Mouse (Mus musculus): ENCODE measurements around the gene Ccnl1. TPM values are rescaled to one million over a fixed set of nuclear protein-coding genes. Genes with fewer than 3 reads are reported as not detected.

The Ccnl1 gene
- total RNA-seq, 2 experiments from 2014 or later: 89.0 to 102 TPM

- DNase-seq (ENCODE audit: low spot score in 2 of 2): no peak
Measured at GRCm38 (mm10) chr3:65928614-65929272, 29.3 kb downstream of the Ccnl1 start.

- peak; percentile 39 to 46 for DNase-seq (ENCODE audit: low spot score in 2 of 2)
Measured at GRCm38 (mm10) chr3:65927685-65928084, 30.4 kb downstream of the Ccnl1 start.

GRCm38 (mm10) chr3:65927101-65927501, 30.9 kb downstream of the Ccnl1 start:
- no peak for DNase-seq (ENCODE audit: low spot score in 2 of 2)

GRCm38 (mm10) chr3:65926426-65926825, 31.6 kb downstream of the Ccnl1 start:
- no peak for DNase-seq (ENCODE audit: low spot score in 2 of 2)

GRCm38 (mm10) chr3:65925058-65925740, 32.9 kb downstream of the Ccnl1 start:
- no peak for DNase-seq (ENCODE audit: low spot score in 2 of 2)

- DNase-seq (ENCODE audit: low spot score in 2 of 2): no peak
Measured at GRCm38 (mm10) chr3:65922420-65922819, 35.6 kb downstream of the Ccnl1 start.

- no peak for DNase-seq (ENCODE audit: low spot score in 2 of 2)
Measured at GRCm38 (mm10) chr3:65921671-65922070, 36.4 kb downstream of the Ccnl1 start.

- no peak for DNase-seq (ENCODE audit: low spot score in 2 of 2)
Measured at GRCm38 (mm10) chr3:65919016-65919415, 39.0 kb downstream of the Ccnl1 start.

- DNase-seq (ENCODE audit: low spot score in 2 of 2): no peak
Measured at GRCm38 (mm10) chr3:65912928-65913327, 45.1 kb downstream of the Ccnl1 start.

- DNase-seq (ENCODE audit: low spot score in 2 of 2): no peak
Measured at GRCm38 (mm10) chr3:65912217-65912616, 45.8 kb downstream of the Ccnl1 start.

- DNase-seq (ENCODE audit: low spot score in 2 of 2): no peak
Measured at GRCm38 (mm10) chr3:65911265-65911664, 46.8 kb downstream of the Ccnl1 start.

- no peak for DNase-seq (ENCODE audit: low spot score in 2 of 2)
Measured at GRCm38 (mm10) chr3:65909454-65909853, 48.6 kb downstream of the Ccnl1 start.

- no peak for DNase-seq (ENCODE audit: low spot score in 2 of 2)
Measured at GRCm38 (mm10) chr3:65907536-65907935, 50.5 kb downstream of the Ccnl1 start.

- DNase-seq (ENCODE audit: low spot score in 2 of 2): no peak
Measured at GRCm38 (mm10) chr3:65905281-65906169, 52.5 kb downstream of the Ccnl1 start.

- DNase-seq (ENCODE audit: low spot score in 2 of 2): no peak
Measured at GRCm38 (mm10) chr3:65904711-65905110, 53.3 kb downstream of the Ccnl1 start.

GRCm38 (mm10) chr3:65904106-65904505, 53.9 kb downstream of the Ccnl1 start:
- no peak for DNase-seq (ENCODE audit: low spot score in 2 of 2)

- no peak for DNase-seq (ENCODE audit: low spot score in 2 of 2)
Measured at GRCm38 (mm10) chr3:65898598-65899278, 59.3 kb downstream of the Ccnl1 start.

- no peak for DNase-seq (ENCODE audit: low spot score in 2 of 2)
Measured at GRCm38 (mm10) chr3:65897233-65897993, 60.6 kb downstream of the Ccnl1 start.

Data from adrenal gland, adult 18-20 months (tissue).